Mouse (Mus musculus): Measurements from ENCODE around the gene Sptssa.

Sptssa gene

GRCm38 (mm10) chr12:54656396-54657171 lies at the start of gene Sptssa:
TSS of gene Sptssa (minus strand) at chr12:54656573.
- in situ Hi-C loops (cut with MboI; ENCODE audit: unreplicated experiment in 2 of 2), result loop anchor here in 1 of 2 experiments (25.0 kb wide), 1 partner anchor 1681 kb away; the partner anchor contains the start of gene Mbip

GRCm38 (mm10) chr12:54699394-54699793 lies 43.0 kb upstream of the Sptssa start:
- in situ Hi-C loops (cut with MboI; ENCODE audit: unreplicated experiment in 2 of 2), result loop anchor here in 1 of 2 experiments (10.0 kb wide), 1 partner anchor 605 kb away; the partner anchor contains the start of gene Ppp2r3c

GRCm38 (mm10) chr12:54697791-54698250 lies 41.4 kb upstream of the Sptssa start:
- in situ Hi-C loops (cut with MboI; ENCODE audit: unreplicated experiment in 2 of 2), result loop anchor here in 1 of 2 experiments (10.0 kb wide), 1 partner anchor 607 kb away; the partner anchor contains the start of gene Ppp2r3c

- in situ Hi-C loops (cut with MboI; ENCODE audit: unreplicated experiment in 2 of 2), result loop anchor here in 1 of 2 experiments (10.0 kb wide), 1 partner anchor 608 kb away; the partner anchor contains the start of gene Ppp2r3c
These were observed 40.7 kb upstream of the Sptssa start for GRCm38 (mm10) chr12:54697003-54697597.

- in situ Hi-C loops (cut with MboI; ENCODE audit: unreplicated experiment in 2 of 2), result loop anchor here in 1 of 2 experiments (10.0 kb wide), 1 partner anchor 608 kb away; the partner anchor contains the start of gene Ppp2r3c
These were observed 40.0 kb upstream of the Sptssa start for GRCm38 (mm10) chr12:54696242-54697002.

- in situ Hi-C loops (cut with MboI; ENCODE audit: unreplicated experiment in 2 of 2), result loop anchor here in 1 of 2 experiments (10.0 kb wide), 1 partner anchor 609 kb away; the partner anchor contains the start of gene Ppp2r3c
These were observed 39.3 kb upstream of the Sptssa start, which contains the start of gene Eapp for GRCm38 (mm10) chr12:54695511-54696241. TSS of gene Eapp (minus strand) at chr12:54695897.

GRCm38 (mm10) chr12:54694847-54695510 lies 38.6 kb upstream of the Sptssa start:
- in situ Hi-C loops (cut with MboI; ENCODE audit: unreplicated experiment in 2 of 2), result loop anchor here in 1 of 2 experiments (10.0 kb wide), 1 partner anchor 610 kb away; the partner anchor contains the start of gene Ppp2r3c

- in situ Hi-C loops (cut with MboI; ENCODE audit: unreplicated experiment in 2 of 2), result no loop called here
These were observed 32.7 kb upstream of the Sptssa start for GRCm38 (mm10) chr12:54689082-54689481.

- in situ Hi-C loops (cut with MboI; ENCODE audit: unreplicated experiment in 2 of 2), result no loop called here
These were observed 26.8 kb upstream of the Sptssa start for GRCm38 (mm10) chr12:54683182-54683581.

GRCm38 (mm10) chr12:54676709-54677108 lies 20.3 kb upstream of the Sptssa start:
- in situ Hi-C loops (cut with MboI; ENCODE audit: unreplicated experiment in 2 of 2), result no loop called here

- in situ Hi-C loops (cut with MboI; ENCODE audit: unreplicated experiment in 2 of 2), result no loop called here
These were observed 19.0 kb upstream of the Sptssa start for GRCm38 (mm10) chr12:54675396-54675795.

GRCm38 (mm10) chr12:54671262-54671661 lies 14.9 kb upstream of the Sptssa start:
- in situ Hi-C loops (cut with MboI; ENCODE audit: unreplicated experiment in 2 of 2), result loop anchor here in 1 of 2 experiments (25.0 kb wide), 1 partner anchor 1666 kb away; the partner anchor contains the start of gene Mbip

- in situ Hi-C loops (cut with MboI; ENCODE audit: unreplicated experiment in 2 of 2), result loop anchor here in 1 of 2 experiments (25.0 kb wide), 1 partner anchor 1669 kb away; the partner anchor contains the start of gene Mbip
These were observed 11.8 kb upstream of the Sptssa start for GRCm38 (mm10) chr12:54668141-54668540.

- in situ Hi-C loops (cut with MboI; ENCODE audit: unreplicated experiment in 2 of 2), result loop anchor here in 1 of 2 experiments (25.0 kb wide), 1 partner anchor 1672 kb away; the partner anchor contains the start of gene Mbip
These were observed 9.2 kb upstream of the Sptssa start for GRCm38 (mm10) chr12:54665526-54665925.

GRCm38 (mm10) chr12:54661470-54661869 lies 5.1 kb upstream of the Sptssa start:
- in situ Hi-C loops (cut with MboI; ENCODE audit: unreplicated experiment in 2 of 2), result loop anchor here in 1 of 2 experiments (25.0 kb wide), 1 partner anchor 1676 kb away; the partner anchor contains the start of gene Mbip

GRCm38 (mm10) chr12:54659901-54660300 lies 3.5 kb upstream of the Sptssa start:
- in situ Hi-C loops (cut with MboI; ENCODE audit: unreplicated experiment in 2 of 2), result loop anchor here in 1 of 2 experiments (25.0 kb wide), 1 partner anchor 1677 kb away; the partner anchor contains the start of gene Mbip

GRCm38 (mm10) chr12:54658425-54659092 lies 2.2 kb upstream of the Sptssa start:
- in situ Hi-C loops (cut with MboI; ENCODE audit: unreplicated experiment in 2 of 2), result loop anchor here in 1 of 2 experiments (25.0 kb wide), 1 partner anchor 1679 kb away; the partner anchor contains the start of gene Mbip

- in situ Hi-C loops (cut with MboI; ENCODE audit: unreplicated experiment in 2 of 2), result loop anchor here in 1 of 2 experiments (25.0 kb wide), 1 partner anchor 1679 kb away; the partner anchor contains the start of gene Mbip
These were observed 1.6 kb upstream of the Sptssa start for GRCm38 (mm10) chr12:54657951-54658350.
